Mouse (Mus musculus) limb, embryonic 10.5 days (tissue): Measurements from ENCODE around the gene Borcs7. TPM values are rescaled to one million over a fixed set of nuclear protein-coding genes. Genes with fewer than 3 reads are reported as not detected.

Source experiments
- DNase-seq: peaks from one replicate; pipeline ENCODE4 v3.0.0-alpha.2; 2017; ENCODE audit warnings: low spot score
- H3K27ac ChIP-seq: fragments of 300-500 bp; sonication (generic); 2 replicates; pipeline ENCODE4 v1.5.1; 2016; ENCODE audit warnings: mild to moderate bottlenecking
- H3K27me3 ChIP-seq: fragments of 300-500 bp; sonication (generic); 2 replicates; pipeline ENCODE4 v1.6.1; 2016; ENCODE audit warnings: low read depth, mild to moderate bottlenecking; ENCODE audit not compliant: poor library complexity, severe bottlenecking
- H3K36me3 ChIP-seq: fragments of 300-500 bp; sonication (generic); 2 replicates; pipeline ENCODE4 v1.6.1; 2016; ENCODE audit warnings: mild to moderate bottlenecking, moderate library complexity
- H3K4me1 ChIP-seq: fragments of 300-500 bp; sonication (generic); 2 replicates; pipeline ENCODE4 v1.6.1; 2016
- H3K4me3 ChIP-seq: fragments of 300-500 bp; sonication (generic); 2 replicates; pipeline ENCODE4 v1.5.1; 2016; ENCODE audit warnings: mild to moderate bottlenecking, moderate library complexity
- H3K9me3 ChIP-seq: fragments of 300-500 bp; sonication (generic); replicated peaks from 2 replicates; pipeline ENCODE4 v1.6.1; 2016; ENCODE audit warnings: mild to moderate bottlenecking
- WGBS: fragments of 180-500 bp; shearing (Covaris S2); methylation state at CpG from one replicate; pipeline ENCODE4 v1.1.7; 2016; 5-methylcytosine and 5-hydroxymethylcytosine counted together
- polyA plus RNA-seq: library from polyadenylated mRNA; unstranded; fragments of >200 nt; fragmentation: Nextera tagmentation; extraction: Ambion mirVana; gene quantifications from 2 replicates; pipeline ENCODE4 v1.2.1, GENCODE M21; 2016

The Borcs7 gene
- polyA plus RNA-seq: 11.0 and 12.7 TPM in 2 replicates

- peak within 1 kb of the TSS; percentile 95 for H3K27ac ChIP-seq
- WGBS: 4% methylated on average over 44 of the region's 44 CpGs
- peak; percentile 90 for DNase-seq
These were observed at the start of gene Borcs7 for GRCm38 (mm10) chr19:46689460-46690372. TSS of gene Borcs7 (plus strand) at chr19:46689906.

GRCm38 (mm10) chr19:46640780-46641179 lies 48.9 kb upstream of the Borcs7 start:
- peak overlapping the region; percentile 75 for H3K27ac ChIP-seq
- H3K36me3 ChIP-seq: peaks cover 36% of the 10 kb centered on the region

More at GRCm38 (mm10) chr19:46689460-46690372, at the start of gene Borcs7:
- Histone ChIP-seq H3K27me3 (no peaks in the 10 kb centered on the region), H3K9me3 (no peaks in the 10 kb centered on the region), H3K36me3 (peaks cover 5% of the 10 kb centered on the region; the same call in 1 of the 2 replicates), H3K4me1 (peaks cover 11% of the 10 kb centered on the region; the same call in 1 of the 2 replicates), H3K4me3 (peak within 1 kb of the TSS; percentile 70)

GRCm38 (mm10) chr19:46641420-46642085 lies 48.2 kb upstream of the Borcs7 start:
- peaks cover 43% of the 10 kb centered on the region for H3K36me3 ChIP-seq
- peak overlapping the region; percentile 75 for H3K27ac ChIP-seq
- H3K4me1 ChIP-seq: peaks cover 85% of the 10 kb centered on the region
- DNase-seq: no peak
- 62% methylated on average over 19 of the region's 19 CpGs for WGBS
- H3K4me3 ChIP-seq: no peak overlapping the region
- H3K27me3 ChIP-seq: no peaks in the 10 kb centered on the region
- no peaks in the 10 kb centered on the region for H3K9me3 ChIP-seq

More at GRCm38 (mm10) chr19:46640780-46641179, 48.9 kb upstream of the Borcs7 start:
- H3K4me3 ChIP-seq: no peak overlapping the region
- DNase-seq: no peak
- WGBS: 93% methylated on average over 8 of the region's 8 CpGs
- no peaks in the 10 kb centered on the region for H3K9me3 ChIP-seq
- H3K4me1 ChIP-seq: peaks cover 86% of the 10 kb centered on the region
- no peaks in the 10 kb centered on the region for H3K27me3 ChIP-seq

- no peaks in the 10 kb centered on the region for H3K9me3 ChIP-seq
- H3K4me3 ChIP-seq: no peak overlapping the region
- H3K36me3 ChIP-seq: peaks cover 46% of the 10 kb centered on the region
- DNase-seq: no peak
- no peaks in the 10 kb centered on the region for H3K27me3 ChIP-seq
- H3K4me1 ChIP-seq: peaks cover 82% of the 10 kb centered on the region
- WGBS: 76% methylated on average over 22 of the region's 22 CpGs
- peak overlapping the region; percentile 75 for H3K27ac ChIP-seq
These were observed 47.5 kb upstream of the Borcs7 start for GRCm38 (mm10) chr19:46642136-46642753.

GRCm38 (mm10) chr19:46643236-46643635 lies 46.5 kb upstream of the Borcs7 start:
- peaks cover 47% of the 10 kb centered on the region for H3K36me3 ChIP-seq

GRCm38 (mm10) chr19:46644343-46644792 lies 45.3 kb upstream of the Borcs7 start:
- H3K9me3 ChIP-seq: no peaks in the 10 kb centered on the region
- WGBS: 87% methylated on average over 10 of the region's 10 CpGs
- peaks cover 67% of the 10 kb centered on the region for H3K4me1 ChIP-seq
- DNase-seq: no peak
- H3K27me3 ChIP-seq: no peaks in the 10 kb centered on the region
- no peak overlapping the region for H3K4me3 ChIP-seq
- 0 out of 2 replicates have a peak overlapping the region, but pooled peaks have one; percentile 37 for H3K27ac ChIP-seq
- H3K36me3 ChIP-seq: peaks cover 53% of the 10 kb centered on the region

More at GRCm38 (mm10) chr19:46643236-46643635, 46.5 kb upstream of the Borcs7 start:
- Histone ChIP-seq H3K27ac (no peak overlapping the region), H3K9me3 (no peaks in the 10 kb centered on the region), H3K4me1 (peaks cover 77% of the 10 kb centered on the region), H3K4me3 (no peak overlapping the region), H3K27me3 (no peaks in the 10 kb centered on the region)
- 88% methylated on average over 5 of the region's 5 CpGs for WGBS
- DNase-seq: no peak

GRCm38 (mm10) chr19:46644793-46645602 lies 44.7 kb upstream of the Borcs7 start:
- DNase-seq: no peak
- Histone ChIP-seq H3K9me3 (no peaks in the 10 kb centered on the region), H3K27ac (0 out of 2 replicates have a peak overlapping the region, but pooled peaks have one; percentile 37), H3K36me3 (peaks cover 57% of the 10 kb centered on the region), H3K4me1 (peaks cover 60% of the 10 kb centered on the region), H3K27me3 (no peaks in the 10 kb centered on the region), H3K4me3 (no peak overlapping the region)
- WGBS: 65% methylated on average over 12 of the region's 12 CpGs

- peaks cover 53% of the 10 kb centered on the region for H3K36me3 ChIP-seq
- DNase-seq: no peak
- WGBS: 83% methylated on average over 12 of the region's 12 CpGs
- no peaks in the 10 kb centered on the region for H3K9me3 ChIP-seq
- no peak overlapping the region for H3K27ac ChIP-seq
- H3K4me1 ChIP-seq: peaks cover 50% of the 10 kb centered on the region
- no peaks in the 10 kb centered on the region for H3K27me3 ChIP-seq
- no peak overlapping the region for H3K4me3 ChIP-seq
These were observed 43.6 kb upstream of the Borcs7 start for GRCm38 (mm10) chr19:46646041-46646481.

GRCm38 (mm10) chr19:46647254-46647653 lies 42.5 kb upstream of the Borcs7 start:
- Histone ChIP-seq H3K27me3 (no peaks in the 10 kb centered on the region), H3K4me1 (peaks cover 39% of the 10 kb centered on the region)

GRCm38 (mm10) chr19:46647850-46648249 lies 41.9 kb upstream of the Borcs7 start:
- peaks cover 33% of the 10 kb centered on the region for H3K4me1 ChIP-seq
- H3K36me3 ChIP-seq: peaks cover 65% of the 10 kb centered on the region
- no peaks in the 10 kb centered on the region for H3K27me3 ChIP-seq
- H3K27ac ChIP-seq: no peak overlapping the region
- no peak overlapping the region for H3K4me3 ChIP-seq
- H3K9me3 ChIP-seq: no peaks in the 10 kb centered on the region
- WGBS: 90% methylated on average over 8 of the region's 8 CpGs
- no peak for DNase-seq

More at GRCm38 (mm10) chr19:46647254-46647653, 42.5 kb upstream of the Borcs7 start:
- WGBS: 85% methylated on average over 3 of the region's 3 CpGs
- DNase-seq: no peak
- no peaks in the 10 kb centered on the region for H3K9me3 ChIP-seq
- no peak overlapping the region for H3K27ac ChIP-seq
- H3K36me3 ChIP-seq: peaks cover 59% of the 10 kb centered on the region
- H3K4me3 ChIP-seq: no peak overlapping the region

GRCm38 (mm10) chr19:46648565-46648964 lies 41.1 kb upstream of the Borcs7 start:
- no peaks in the 10 kb centered on the region for H3K9me3 ChIP-seq
- no peak overlapping the region for H3K27ac ChIP-seq
- no peak overlapping the region for H3K4me3 ChIP-seq
- no peaks in the 10 kb centered on the region for H3K27me3 ChIP-seq
- peaks cover 27% of the 10 kb centered on the region for H3K4me1 ChIP-seq
- WGBS: 97% methylated on average over 14 of the region's 14 CpGs
- DNase-seq: no peak
- H3K36me3 ChIP-seq: peaks cover 73% of the 10 kb centered on the region

GRCm38 (mm10) chr19:46653188-46653587 lies 36.5 kb upstream of the Borcs7 start:
- no peaks in the 10 kb centered on the region for H3K27me3 ChIP-seq
- no peak for DNase-seq
- H3K9me3 ChIP-seq: no peaks in the 10 kb centered on the region
- WGBS: 86% methylated on average over 5 of the region's 5 CpGs
- no peaks in the 10 kb centered on the region for H3K4me1 ChIP-seq
- peaks cover 78% of the 10 kb centered on the region for H3K36me3 ChIP-seq
- no peak overlapping the region for H3K4me3 ChIP-seq
- no peak overlapping the region for H3K27ac ChIP-seq
